Mouse (Mus musculus) lung, embryonic 16.5 days (tissue): Measurements from ENCODE around the gene Ube2n. TPM values are rescaled to one million over a fixed set of nuclear protein-coding genes. Genes with fewer than 3 reads are reported as not detected.

Experiments
- ATAC-seq: fragments of 200-750 bp; cut with Nextera tagmentation; 2 replicates; pipeline ENCODE4 v1.8.0; 2017; ENCODE audit warnings: low read depth, mild to moderate bottlenecking, moderate library complexity
- H3K27ac ChIP-seq: fragments of 300-500 bp; sonication (generic); 2 replicates; pipeline ENCODE4 v1.5.1; 2014; ENCODE audit warnings: mild to moderate bottlenecking, control low read depth, low read length
- H3K27me3 ChIP-seq: fragments of 300-500 bp; sonication (generic); 2 replicates; pipeline ENCODE4 v1.6.1; 2014; ENCODE audit warnings: low read depth, low read length, mixed read lengths; ENCODE audit not compliant: control insufficient read depth, insufficient read depth
- H3K36me3 ChIP-seq: fragments of 300-500 bp; sonication (generic); 2 replicates; pipeline ENCODE4 v1.6.1; 2014; ENCODE audit warnings: low read length; ENCODE audit not compliant: control insufficient read depth, insufficient read depth
- H3K4me1 ChIP-seq: fragments of 300-500 bp; sonication (generic); replicated peaks from 2 replicates; pipeline ENCODE4 v1.6.1; 2014; ENCODE audit warnings: low read length, mixed read lengths; ENCODE audit not compliant: control insufficient read depth, insufficient read depth
- H3K4me2 ChIP-seq: fragments of 300-500 bp; sonication (generic); 2 replicates; pipeline ENCODE4 v1.6.1; 2014; ENCODE audit warnings: low read depth, low read length, control low read depth
- H3K4me3 ChIP-seq: fragments of 300-500 bp; sonication (generic); 2 replicates; pipeline ENCODE4 v1.5.1; 2014; ENCODE audit warnings: mild to moderate bottlenecking, low read length, control low read depth
- H3K9ac ChIP-seq: fragments of 300-500 bp; sonication (generic); 2 replicates; pipeline ENCODE4 v1.6.1; 2014; ENCODE audit warnings: low read length, control low read depth
- H3K9me3 ChIP-seq: fragments of 300-500 bp; sonication (generic); 2 replicates; pipeline ENCODE4 v1.6.1; 2016; ENCODE audit warnings: low read length; ENCODE audit not compliant: control insufficient read depth
- WGBS: fragments of 180-500 bp; shearing (Covaris S2); extraction: QIAGEN DNeasy Blood & Tissue Kit; methylation state at CpG from one replicate; pipeline ENCODE4 v1.1.7; 2014; 5-methylcytosine and 5-hydroxymethylcytosine counted together
- microRNA-seq: library from miRNA; unstranded; fragments of <30 nt; microRNA quantifications from one replicate; pipeline ENCODE4, GENCODE M21; 2016
- polyA plus RNA-seq: library from polyadenylated mRNA; unstranded; fragments of >200 nt; fragmentation: Nextera tagmentation; extraction: Ambion mirVana; gene quantifications from 2 replicates; pipeline ENCODE4 v1.2.1, GENCODE M21; 2015

Gene Ube2n
- polyA plus RNA-seq, 1 experiment from 2014 or later, result 360 TPM

- H3K4me3 ChIP-seq, result no peak overlapping the region
- H3K4me2 ChIP-seq, result no peak overlapping the region
- no peaks in the 10 kb centered on the region for H3K27me3 ChIP-seq
- H3K27ac ChIP-seq, result no peak overlapping the region
- ATAC-seq, result 0 out of 2 replicates have a peak, but pooled peaks have one; percentile 17
- 89% methylated on average over 4 of the region's 4 CpGs for WGBS
- H3K9ac ChIP-seq, result no peak overlapping the region
- H3K36me3 ChIP-seq, result no peaks in the 10 kb centered on the region
- H3K4me1 ChIP-seq, result no peaks in the 10 kb centered on the region
- no peaks in the 10 kb centered on the region for H3K9me3 ChIP-seq
These were observed 74.3 kb downstream of the Ube2n start for GRCm38 (mm10) chr10:95589196-95589595.

GRCm38 (mm10) chr10:95590196-95590595 is 75.3 kb downstream of the Ube2n start:
- Histone ChIP-seq H3K9me3 (no peaks in the 10 kb centered on the region), H3K9ac (no peak overlapping the region), H3K4me1 (no peaks in the 10 kb centered on the region), H3K27me3 (no peaks in the 10 kb centered on the region), H3K27ac (no peak overlapping the region), H3K36me3 (no peaks in the 10 kb centered on the region), H3K4me2 (no peak overlapping the region), H3K4me3 (no peak overlapping the region)
- WGBS, result 85% methylated on average over 6 of the region's 6 CpGs
- no peak for ATAC-seq

- ATAC-seq, result no peak
- H3K27me3 ChIP-seq, result no peaks in the 10 kb centered on the region
- H3K9ac ChIP-seq, result no peak overlapping the region
- no peak overlapping the region for H3K4me2 ChIP-seq
- no peak overlapping the region for H3K4me3 ChIP-seq
- H3K27ac ChIP-seq, result no peak overlapping the region
- H3K4me1 ChIP-seq, result no peaks in the 10 kb centered on the region
- H3K9me3 ChIP-seq, result no peaks in the 10 kb centered on the region
- no peaks in the 10 kb centered on the region for H3K36me3 ChIP-seq
- WGBS, result 78% methylated on average over 4 of the region's 4 CpGs
These were observed 76.3 kb downstream of the Ube2n start for GRCm38 (mm10) chr10:95591257-95591656.

- Histone ChIP-seq H3K36me3 (no peaks in the 10 kb centered on the region), H3K4me1 (no peaks in the 10 kb centered on the region), H3K9me3 (no peaks in the 10 kb centered on the region), H3K4me3 (no peak overlapping the region), H3K27ac (no peak overlapping the region), H3K9ac (no peak overlapping the region), H3K4me2 (no peak overlapping the region), H3K27me3 (no peaks in the 10 kb centered on the region)
- no peak for ATAC-seq
- WGBS, result 39% methylated on average over 11 of the region's 11 CpGs
These were observed 79.5 kb downstream of the Ube2n start for GRCm38 (mm10) chr10:95594414-95594813.

Small RNA genes within 50 kb of the gene (microRNA-seq; reads per million reads assigned to microRNA genes)
- 12.6 reads per million, percentile 27 among the genes with 10 or more reads in this experiment for gene Mir3058

Other genes starting within 250 kb of the Ube2n start
- 12.0 and 12.7 TPM in 2 replicates for gene Cradd, start 191.0 kb upstream of the Ube2n start, polyA plus RNA-seq
- 90.3 and 93.1 TPM in 2 replicates for gene Socs2, start 98.0 kb upstream of the Ube2n start, polyA plus RNA-seq
- gene Mrpl42, start 13.2 kb upstream of the Ube2n start, polyA plus RNA-seq, result 298 and 313 TPM in 2 replicates
- 55.1 and 59.3 TPM in 2 replicates for gene Nudt4, start 49.0 kb downstream of the Ube2n start, polyA plus RNA-seq
- 0.64 TPM in 1 of 2 replicates, not detected in the other for gene Anapc15-ps, start 158.3 kb downstream of the Ube2n start, polyA plus RNA-seq